Mouse (Mus musculus): ENCODE results near the gene Slc9a4.
"Not testable (repeated sequence)": the region's sequence is repeated elsewhere in the genome, so short reads cannot be mapped to it uniquely, and the experiment has no call there.

Gene Slc9a4

GRCm38 (mm10) chr1:40650803-40651497 is 71.1 kb downstream of the Slc9a4 start:
- DNase-seq, result no peak

GRCm38 (mm10) chr1:40657035-40657434 is 77.2 kb downstream of the Slc9a4 start:
- no peak for DNase-seq

- DNase-seq, result peak; percentile 58
These were observed 78.2 kb downstream of the Slc9a4 start for GRCm38 (mm10) chr1:40657978-40658496.

- no peak for DNase-seq
These were observed 79.1 kb downstream of the Slc9a4 start for GRCm38 (mm10) chr1:40659017-40659416.

GRCm38 (mm10) chr1:40659496-40659895 is 79.6 kb downstream of the Slc9a4 start:
- no peak for DNase-seq

- DNase-seq, result no peak
These were observed 81.0 kb downstream of the Slc9a4 start for GRCm38 (mm10) chr1:40660838-40661237.

- no peak for DNase-seq
These were observed 85.8 kb downstream of the Slc9a4 start for GRCm38 (mm10) chr1:40665401-40666370.

- not testable (repeated sequence) for DNase-seq
These were observed 87.6 kb downstream of the Slc9a4 start for GRCm38 (mm10) chr1:40667442-40667841.

GRCm38 (mm10) chr1:40670025-40670424 is 90.1 kb downstream of the Slc9a4 start:
- DNase-seq, result no peak

GRCm38 (mm10) chr1:40671490-40671889 is 91.6 kb downstream of the Slc9a4 start:
- DNase-seq, result no peak

GRCm38 (mm10) chr1:40677306-40677705 is 97.4 kb downstream of the Slc9a4 start:
- DNase-seq, result no peak

Measured in retina, postnatal 1 day (tissue).